Mouse (Mus musculus) retina, embryonic 14.5 days (tissue): ENCODE data around the gene Zfp777.

ENCODE experiments used
- DNase-seq: peaks from one replicate; pipeline ENCODE4 v3.0.0-alpha.2; 2015; ENCODE audit warnings: low spot score

The Zfp777 gene

DNA sequence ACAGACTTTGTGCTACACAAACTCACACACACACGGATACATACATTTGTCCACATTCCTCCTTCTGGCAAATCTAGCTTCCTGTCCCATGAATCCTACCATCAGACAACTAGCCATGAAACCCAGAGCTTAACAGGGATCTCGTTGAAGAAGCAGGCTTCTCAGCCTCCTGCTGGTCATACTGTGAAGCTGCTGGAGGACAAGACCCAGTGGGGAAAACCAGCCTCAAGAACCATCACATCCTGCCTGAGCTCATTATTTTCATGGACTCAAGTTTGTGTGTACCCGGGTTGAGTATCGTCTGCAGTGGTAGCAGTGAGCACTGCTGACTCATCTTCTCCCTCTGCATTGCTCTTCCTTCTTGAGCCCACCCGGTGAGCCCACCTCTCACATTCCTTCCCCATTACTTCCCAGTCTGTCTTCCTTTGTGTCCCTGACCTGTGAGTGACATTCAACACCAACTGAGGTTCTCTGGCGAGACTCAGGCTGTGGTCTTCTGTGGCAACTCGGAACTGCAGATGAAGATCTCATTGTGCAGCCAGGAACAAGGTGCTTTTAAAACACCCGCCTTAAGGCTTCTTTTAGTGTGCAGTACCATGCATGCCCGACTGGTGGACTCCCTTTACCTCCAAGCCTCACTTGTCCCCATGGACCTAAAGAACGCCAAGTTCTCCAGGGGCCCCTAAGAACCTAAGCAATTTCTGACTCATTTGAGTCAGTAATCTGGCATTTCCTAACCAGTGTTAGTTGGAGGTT lies 22.6 kb downstream of the Zfp777 start:
- DNase-seq: no peak

- DNase-seq: no peak
Observed at GRCm38 (mm10) chr6:48024994-48025345, 23.7 kb downstream of the Zfp777 start.

GRCm38 (mm10) chr6:48024330-48024993 lies 24.2 kb downstream of the Zfp777 start:
- no peak for DNase-seq

GRCm38 (mm10) chr6:48022672-48023071 lies 26.0 kb downstream of the Zfp777 start:
- no peak for DNase-seq

DNA sequence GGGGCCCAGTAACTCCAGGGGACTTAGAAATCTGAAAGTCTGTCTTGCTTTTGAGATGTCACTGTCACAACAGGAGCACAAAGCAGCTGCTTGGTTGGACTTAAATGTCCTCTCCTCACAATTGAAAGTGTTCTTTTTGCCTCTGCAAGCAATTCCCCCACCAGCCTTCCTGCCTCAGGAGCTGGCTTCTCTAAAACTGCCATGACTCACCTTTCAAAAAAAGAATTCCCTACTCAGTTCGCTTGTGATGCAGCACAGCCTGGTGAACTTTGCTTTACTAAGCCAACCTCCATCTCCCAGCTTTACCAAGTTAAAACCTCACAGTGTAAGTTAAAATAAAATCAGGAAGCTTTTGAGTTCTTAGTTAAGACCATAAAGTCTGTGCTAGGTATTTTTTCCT lies 27.0 kb downstream of the Zfp777 start:
- no peak for DNase-seq

DNA sequence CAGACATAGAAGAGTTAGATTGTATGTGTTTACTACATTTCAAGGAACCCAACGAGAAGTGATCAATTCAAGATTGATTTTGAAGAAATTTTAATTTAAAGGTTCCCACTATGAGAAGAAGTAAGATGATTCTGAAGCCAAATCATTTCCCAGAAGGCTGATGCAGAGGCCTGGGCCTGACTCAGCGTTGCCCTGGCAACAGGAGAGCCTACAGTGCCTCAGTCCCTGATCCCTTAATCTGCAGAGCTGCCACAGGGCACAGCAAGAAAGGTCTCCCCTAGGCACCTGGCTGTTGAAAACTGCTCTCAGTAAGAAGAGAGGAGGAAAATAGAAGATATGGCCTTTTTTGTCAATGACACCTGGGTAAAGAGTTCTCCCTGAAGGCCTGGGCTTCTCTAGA lies 28.7 kb downstream of the Zfp777 start:
- DNase-seq: no peak

DNA sequence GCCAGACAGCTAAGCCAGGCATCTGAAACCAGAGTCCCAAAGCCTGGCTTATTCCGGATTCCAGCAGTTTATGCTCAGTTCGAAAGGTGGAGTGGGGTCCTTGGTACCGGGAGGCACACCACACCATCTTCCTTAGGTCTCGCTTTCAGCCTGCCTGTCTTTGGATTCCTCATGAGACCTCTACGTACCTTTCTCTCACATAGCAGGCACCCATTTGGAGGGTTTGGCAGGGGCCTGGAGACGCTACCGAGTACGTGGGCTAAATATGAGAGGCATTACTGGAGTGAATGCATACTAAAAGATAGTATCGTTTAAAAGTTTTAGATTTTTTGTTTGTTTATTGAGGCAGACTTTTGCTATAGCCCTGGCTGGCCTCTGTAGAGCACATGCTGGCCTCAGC lies 31.9 kb downstream of the Zfp777 start:
- no peak for DNase-seq

- DNase-seq: peak; percentile 77
Observed at GRCm38 (mm10) chr6:48016090-48016521, 32.6 kb downstream of the Zfp777 start.

GRCm38 (mm10) chr6:48010727-48011126 lies 38.0 kb downstream of the Zfp777 start:
- no peak for DNase-seq

GRCm38 (mm10) chr6:47995661-47996060 lies 53.0 kb downstream of the Zfp777 start:
- DNase-seq: no peak

DNA sequence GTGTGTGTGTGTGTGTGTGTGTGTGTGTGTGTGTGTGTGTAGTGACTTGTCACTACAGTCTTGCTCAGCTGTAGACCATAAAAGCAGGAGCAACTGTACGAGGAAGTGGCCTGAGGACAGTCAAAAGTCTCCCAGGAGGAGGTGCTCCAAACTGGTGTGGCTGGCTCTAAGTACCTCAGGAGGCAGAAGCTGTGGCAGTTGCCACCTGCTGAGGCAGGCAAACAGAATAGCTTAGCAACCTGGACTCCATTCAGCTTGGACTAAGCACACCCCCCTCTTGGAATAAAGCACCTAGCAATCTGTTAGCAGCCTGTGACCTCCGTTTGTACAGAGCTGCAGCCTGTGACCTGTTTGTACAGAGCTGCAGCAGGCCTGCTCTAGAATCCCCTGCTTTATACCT lies 64.8 kb downstream of the Zfp777 start:
- DNase-seq: peak; percentile 16

GRCm38 (mm10) chr6:47978897-47979368 lies 69.8 kb downstream of the Zfp777 start:
- peak; percentile 69 for DNase-seq

DNA sequence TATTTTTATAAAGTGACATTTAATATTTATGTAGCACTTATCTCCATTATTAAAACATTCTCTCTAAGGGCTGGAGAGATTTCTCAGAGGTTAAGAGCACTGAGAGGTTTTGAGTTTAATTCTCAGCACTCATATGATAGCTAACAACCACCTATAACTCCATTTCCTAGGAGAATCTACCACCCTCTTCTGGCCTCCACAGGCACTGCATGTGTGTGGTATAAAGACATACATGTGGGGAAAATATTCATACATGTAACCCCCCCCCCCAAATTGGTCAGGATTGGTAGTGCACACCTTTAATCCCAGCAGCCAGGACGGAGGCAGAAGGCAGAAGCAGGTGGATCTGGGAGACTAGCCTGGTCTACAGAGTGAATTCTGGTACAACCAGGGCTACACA lies 74.1 kb downstream of the Zfp777 start:
- DNase-seq: peak; percentile 6
